Mouse (Mus musculus) embryonic facial prominence, embryonic 11.5 days (tissue): ENCODE measurements around the gene Gm20388. TPM values are rescaled to one million over a fixed set of nuclear protein-coding genes. Genes with fewer than 3 reads are reported as not detected.
"Not testable (repeated sequence)": the region's sequence is repeated elsewhere in the genome, so short reads cannot be mapped to it uniquely, and the experiment has no call there.

Source experiments
- ATAC-seq: fragments of 200-750 bp; cut with Nextera tagmentation; replicated peaks from 2 replicates; pipeline ENCODE4 v1.8.0; 2017; ENCODE audit warnings: low read depth; ENCODE audit not compliant: insufficient number of reproducible peaks, low FRiP score, low TSS enrichment
- DNase-seq: peaks from one replicate; pipeline ENCODE4 v3.0.0-alpha.2; 2015; ENCODE audit warnings: low spot score
- H3K27ac ChIP-seq: fragments of 300-500 bp; sonication (generic); replicated peaks from 2 replicates; pipeline ENCODE4 v1.5.1; 2014; ENCODE audit warnings: mild to moderate bottlenecking, low read depth, low read length, control low read depth
- H3K27me3 ChIP-seq: fragments of 300-500 bp; sonication (generic); 2 replicates; pipeline ENCODE4 v1.6.1; 2014; ENCODE audit warnings: mild to moderate bottlenecking, low read length, moderate library complexity, mixed read lengths; ENCODE audit not compliant: control insufficient read depth, insufficient read depth
- H3K36me3 ChIP-seq: fragments of 300-500 bp; sonication (generic); replicated peaks from 2 replicates; pipeline ENCODE4 v1.6.1; 2014; ENCODE audit warnings: low read depth, mild to moderate bottlenecking, low read length, moderate library complexity, mixed read lengths; ENCODE audit not compliant: control insufficient read depth, insufficient read depth
- H3K4me1 ChIP-seq: fragments of 300-500 bp; sonication (generic); 2 replicates; pipeline ENCODE4 v1.6.1; 2014; ENCODE audit warnings: low read length, mixed read lengths; ENCODE audit not compliant: control insufficient read depth, insufficient read depth
- H3K4me2 ChIP-seq: fragments of 300-500 bp; sonication (generic); 2 replicates; pipeline ENCODE4 v1.6.1; 2014; ENCODE audit warnings: low read depth, mild to moderate bottlenecking, control low read depth, low read length, moderate library complexity
- H3K4me3 ChIP-seq: fragments of 300-500 bp; sonication (generic); 2 replicates; pipeline ENCODE4 v1.5.1; 2014; ENCODE audit warnings: low read depth, low read length, control low read depth
- H3K9ac ChIP-seq: fragments of 300-500 bp; sonication (generic); replicated peaks from 2 replicates; pipeline ENCODE4 v1.6.1; 2014; ENCODE audit warnings: mild to moderate bottlenecking, control low read depth, low read length
- H3K9me3 ChIP-seq: fragments of 300-500 bp; sonication (generic); replicated peaks from 2 replicates; pipeline ENCODE4 v1.6.1; 2016; ENCODE audit warnings: mild to moderate bottlenecking, low read length, inconsistent platforms, mixed read lengths; ENCODE audit not compliant: control insufficient read depth
- WGBS: fragments of 180-500 bp; shearing (Covaris S2); extraction: QIAGEN DNeasy Blood & Tissue Kit; methylation state at CpG from one replicate; pipeline ENCODE4 v1.1.7; 2014; 5-methylcytosine and 5-hydroxymethylcytosine counted together
- polyA plus RNA-seq: library from polyadenylated mRNA; unstranded; fragments of >200 nt; fragmentation: Nextera tagmentation; extraction: Ambion mirVana; gene quantifications from 2 replicates; pipeline ENCODE4 v1.2.1, GENCODE M21; 2014

Gene Gm20388
- polyA plus RNA-seq, 1 experiment from 2014 or later: 3.1 TPM

- peak overlapping the region; percentile 71; the same call in 1 of the 2 replicates for H3K4me3 ChIP-seq
- H3K9me3 ChIP-seq: no peaks in the 10 kb centered on the region
- 37% methylated on average over 10 of the region's 10 CpGs for WGBS
- no peak overlapping the region for H3K27ac ChIP-seq
- H3K9ac ChIP-seq: no peak overlapping the region
- H3K36me3 ChIP-seq: peaks cover 2% of the 10 kb centered on the region
- ATAC-seq (no peak), DNase-seq (no peak)
- H3K27me3 ChIP-seq: no peaks in the 10 kb centered on the region; the same call in 1 of the 2 replicates
- H3K4me2 ChIP-seq: peak overlapping the region; percentile 5; the same call in 1 of the 2 replicates
- peaks cover 4% of the 10 kb centered on the region for H3K4me1 ChIP-seq
Measured at GRCm38 (mm10) chr8:123518172-123518571, 3607.5 kb downstream of the Gm20388 start.

- Histone ChIP-seq H3K4me3 (peak within 1 kb of the TSS; percentile 71), H3K4me1 (peaks cover 4% of the 10 kb centered on the region), H3K27ac (no peak within 1 kb of the TSS), H3K27me3 (no peaks in the 10 kb centered on the region; the same call in 1 of the 2 replicates), H3K9ac (peak within 1 kb of the TSS; percentile 80), H3K9me3 (no peaks in the 10 kb centered on the region), H3K4me2 (peak within 1 kb of the TSS; percentile 75), H3K36me3 (peaks cover 5% of the 10 kb centered on the region)
- DNase-seq (peak; percentile 96), ATAC-seq (peak; percentile 81)
- WGBS: under 1% methylated on average over 20 of the region's 20 CpGs
Measured at GRCm38 (mm10) chr8:123518667-123519066, 3608.0 kb downstream of the Gm20388 start, which contains the start of gene Gas8. Gene Gas8 (plus strand): TSS chr8:123518834.

- not testable (repeated sequence) for H3K36me3 ChIP-seq, ATAC-seq, H3K27ac ChIP-seq, H3K27me3 ChIP-seq, H3K9me3 ChIP-seq, H3K4me1 ChIP-seq, H3K4me3 ChIP-seq, H3K4me2 ChIP-seq, DNase-seq, H3K9ac ChIP-seq
- WGBS: 82% methylated on average over 1 of the region's 1 CpGs
Measured at GRCm38 (mm10) chr8:123520048-123520447, 3609.4 kb downstream of the Gm20388 start.

- DNase-seq: no peak
- Histone ChIP-seq H3K4me1 (no peaks in the 10 kb centered on the region), H3K9me3 (no peaks in the 10 kb centered on the region), H3K36me3 (peaks cover 24% of the 10 kb centered on the region), H3K27ac (no peak overlapping the region), H3K4me2 (no peak overlapping the region), H3K9ac (no peak overlapping the region), H3K27me3 (no peaks in the 10 kb centered on the region), H3K4me3 (no peak overlapping the region)
- ATAC-seq: no peak
- WGBS: 94% methylated on average over 25 of the region's 25 CpGs
Measured at GRCm38 (mm10) chr8:123527720-123528489, 3617.3 kb downstream of the Gm20388 start.

- 86% methylated on average over 9 of the region's 9 CpGs for WGBS
- no peak overlapping the region for H3K9ac ChIP-seq
- no peak overlapping the region for H3K4me2 ChIP-seq
- H3K27me3 ChIP-seq: peaks cover 7% of the 10 kb centered on the region
- no peaks in the 10 kb centered on the region for H3K9me3 ChIP-seq
- H3K27ac ChIP-seq: no peak overlapping the region
- H3K36me3 ChIP-seq: peaks cover 12% of the 10 kb centered on the region
- no peak overlapping the region for H3K4me3 ChIP-seq
- DNase-seq: no peak
- ATAC-seq: no peak
- no peaks in the 10 kb centered on the region for H3K4me1 ChIP-seq
Measured at GRCm38 (mm10) chr8:123536242-123536989, 3625.8 kb downstream of the Gm20388 start.

GRCm38 (mm10) chr8:123536990-123537380 lies 3626.3 kb downstream of the Gm20388 start:
- Histone ChIP-seq H3K27ac (no peak overlapping the region), H3K27me3 (peaks cover 7% of the 10 kb centered on the region), H3K4me3 (no peak overlapping the region), H3K4me1 (no peaks in the 10 kb centered on the region), H3K9ac (no peak overlapping the region), H3K4me2 (no peak overlapping the region), H3K36me3 (peaks cover 10% of the 10 kb centered on the region), H3K9me3 (no peaks in the 10 kb centered on the region)
- 25% methylated on average over 9 of the region's 10 CpGs for WGBS
- DNase-seq (no peak), ATAC-seq (no peak)

GRCm38 (mm10) chr8:123537641-123538040 lies 3627.0 kb downstream of the Gm20388 start:
- not testable (repeated sequence) for H3K36me3 ChIP-seq, H3K9me3 ChIP-seq, H3K4me2 ChIP-seq, H3K4me3 ChIP-seq, H3K27me3 ChIP-seq, H3K27ac ChIP-seq, DNase-seq, ATAC-seq, H3K9ac ChIP-seq, H3K4me1 ChIP-seq
- WGBS: 80% methylated on average over 2 of the region's 14 CpGs

- ATAC-seq, H3K9me3 ChIP-seq, H3K4me2 ChIP-seq, H3K4me3 ChIP-seq, H3K27ac ChIP-seq, H3K9ac ChIP-seq, H3K36me3 ChIP-seq, H3K4me1 ChIP-seq, DNase-seq, H3K27me3 ChIP-seq: not testable (repeated sequence)
- WGBS: no CpG with 5 or more reads among the region's 45 CpGs
Measured at GRCm38 (mm10) chr8:123564221-123564620, 3653.6 kb downstream of the Gm20388 start.
